Mouse (Mus musculus) cortical plate, adult 2 months (tissue): ENCODE results near the gene Mpv17l2.
A peak's percentile ranks its signal among the peaks of the same experiment; 100 is the strongest.

Experiments
- CTCF ChIP-seq: fragments of 200-500 bp; IDR thresholded peaks from 2 replicates; pipeline ENCODE4 v1.5.1; 2011; ENCODE audit warnings: mild to moderate bottlenecking, control low read depth, low read length; ENCODE audit not compliant: insufficient read depth; ENCODE audit errors: extremely low read depth
- POLR2A ChIP-seq: fragments of 200-500 bp; IDR thresholded peaks from 2 replicates; pipeline ENCODE4 v1.6.1; 2011; ENCODE audit warnings: mild to moderate bottlenecking, low read length, control low read depth; ENCODE audit not compliant: insufficient read depth; ENCODE audit errors: extremely low read depth

DNA sequence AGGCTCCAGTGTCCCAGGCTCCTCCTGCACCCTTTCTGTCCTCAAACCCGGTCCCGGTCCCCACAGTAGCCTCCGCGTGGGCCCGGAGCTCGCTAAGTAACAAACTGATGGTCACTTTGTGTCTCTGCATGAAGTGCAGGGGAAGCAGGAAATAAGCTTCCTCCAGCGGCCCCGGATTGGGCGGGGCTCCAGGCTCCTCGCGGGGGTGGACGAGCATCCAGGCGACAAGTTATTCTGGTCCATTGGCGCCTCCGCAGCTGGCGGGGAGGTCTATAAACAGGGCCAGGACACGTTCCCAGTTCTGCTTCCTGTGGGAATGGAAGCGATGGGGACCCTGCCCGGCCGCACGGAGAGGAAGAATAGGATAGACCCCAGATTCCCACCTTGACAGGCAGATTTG, 7.6 kb downstream of the Mpv17l2 start:
- TF ChIP-seq POLR2A (0 out of 2 replicates have a peak, but pooled peaks have one; percentile 49), CTCF (no peak)
